Mouse (Mus musculus) c-Kit-positive CD71-positive TER-119-negative erythroid progenitor cells, embryonic 14.5 days (primary cell): ENCODE measurements around the gene Pramel5.
"Not testable (repeated sequence)": the region's sequence is repeated elsewhere in the genome, so short reads cannot be mapped to it uniquely, and the experiment has no call there.

Experiments used
- DNase-seq: peaks from one replicate; pipeline ENCODE4 v3.0.0-alpha.2; 2013; ENCODE audit warnings: low read depth

Pramel5 gene

DNA sequence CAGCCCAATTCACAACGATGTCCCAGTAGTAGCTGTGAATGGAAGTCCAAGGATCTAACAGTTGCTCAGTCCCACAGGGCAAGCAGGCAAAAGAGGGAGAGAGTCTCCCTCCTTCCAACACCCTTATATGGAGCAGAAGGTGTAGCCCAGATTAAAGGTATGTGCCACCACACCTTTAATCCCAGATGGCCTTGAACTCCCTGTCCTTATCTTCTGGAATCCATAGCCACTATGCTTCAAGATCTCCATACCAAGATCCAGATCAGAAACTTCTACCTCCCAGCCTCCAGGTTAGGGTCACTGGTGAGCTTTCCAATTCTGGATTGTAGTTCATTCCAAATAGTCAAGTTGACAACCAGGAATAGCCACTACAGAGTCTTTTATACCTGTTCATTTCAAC lies at the start of gene Pramel5:
Pramel5 (minus strand) TSS at position 101 of the 400 bp plus-strand sequence.
- DNase-seq, result not testable (repeated sequence)

DNA sequence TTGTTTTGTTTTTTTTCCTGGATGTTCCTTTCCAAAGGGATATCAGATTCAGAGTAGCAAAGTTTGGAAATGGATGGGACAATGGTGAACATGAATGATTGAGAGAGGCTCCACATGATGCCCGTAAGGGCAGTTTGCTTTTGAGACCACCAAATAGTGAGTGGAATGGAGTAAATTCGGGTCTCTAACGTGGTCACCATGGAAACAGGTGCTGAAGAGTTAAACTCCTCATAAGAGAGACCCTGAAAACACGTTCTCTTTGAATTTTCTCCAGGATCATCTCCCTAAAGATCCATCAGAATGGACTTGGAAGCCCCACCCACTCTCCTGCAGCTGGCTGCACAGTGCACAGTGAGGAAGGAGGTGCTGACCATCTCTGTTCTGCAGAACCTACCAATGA lies 49.7 kb upstream of the Pramel5 start, which contains the start of gene Gm13128:
Gm13128 (plus strand) TSS at position 301 of the 400 bp plus-strand sequence.
- not testable (repeated sequence) for DNase-seq

DNA sequence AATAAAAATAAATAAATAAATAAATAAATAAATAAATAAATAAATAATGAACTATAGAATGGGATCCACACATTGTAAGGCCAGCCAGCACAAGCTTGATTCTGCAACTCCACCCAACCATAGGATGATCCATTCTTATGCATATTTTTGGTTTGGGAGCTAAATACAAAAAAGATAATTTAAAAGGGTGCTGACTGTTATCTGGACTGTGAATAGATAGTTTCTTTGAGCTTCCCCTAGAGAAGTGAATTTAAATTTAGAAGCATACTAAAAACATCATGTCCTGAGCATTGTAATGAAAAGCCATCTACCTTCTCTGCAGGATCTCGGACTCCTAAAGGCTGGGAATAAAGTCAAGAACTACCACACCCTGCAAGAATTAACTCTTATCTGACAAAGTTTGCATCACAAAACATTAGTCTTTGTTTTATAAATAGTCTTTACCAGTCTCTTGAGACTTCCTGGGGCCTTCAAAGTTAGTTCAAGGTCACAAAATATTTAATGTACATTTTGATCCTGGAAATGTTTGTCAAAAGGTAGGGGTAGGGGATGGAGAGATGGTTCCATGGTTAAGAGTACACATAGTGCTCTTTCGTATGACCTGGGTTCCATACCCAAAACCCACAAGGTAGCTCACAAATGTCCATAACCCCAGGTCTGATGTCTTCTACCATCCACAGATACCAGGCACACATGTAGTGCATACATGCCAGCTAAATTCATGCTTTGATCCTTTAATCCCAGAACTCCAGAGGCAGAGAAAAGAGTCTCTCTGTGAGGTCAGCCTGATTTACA lies 32.6 kb upstream of the Pramel5 start:
- not testable (repeated sequence) for DNase-seq

DNA sequence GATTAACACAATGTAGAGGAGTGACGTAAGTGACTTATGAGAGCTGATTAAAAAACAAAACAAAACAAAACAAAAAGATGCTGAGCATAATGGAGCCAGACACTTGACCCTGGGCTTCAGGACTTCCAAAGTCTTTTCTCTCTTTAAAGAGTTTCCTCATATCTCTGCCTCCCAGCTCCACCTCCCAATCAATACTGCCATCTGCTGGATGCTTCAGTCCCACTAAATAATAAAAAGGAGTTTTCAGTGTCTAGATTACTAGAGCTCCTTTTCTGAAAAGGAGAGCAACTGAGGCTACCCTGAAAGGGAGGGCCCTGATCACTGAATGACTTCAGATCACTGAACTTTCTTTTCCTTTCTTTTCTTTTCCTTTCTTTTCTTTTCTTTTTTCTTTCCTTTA lies 19.1 kb upstream of the Pramel5 start:
- DNase-seq, result not testable (repeated sequence)

DNA sequence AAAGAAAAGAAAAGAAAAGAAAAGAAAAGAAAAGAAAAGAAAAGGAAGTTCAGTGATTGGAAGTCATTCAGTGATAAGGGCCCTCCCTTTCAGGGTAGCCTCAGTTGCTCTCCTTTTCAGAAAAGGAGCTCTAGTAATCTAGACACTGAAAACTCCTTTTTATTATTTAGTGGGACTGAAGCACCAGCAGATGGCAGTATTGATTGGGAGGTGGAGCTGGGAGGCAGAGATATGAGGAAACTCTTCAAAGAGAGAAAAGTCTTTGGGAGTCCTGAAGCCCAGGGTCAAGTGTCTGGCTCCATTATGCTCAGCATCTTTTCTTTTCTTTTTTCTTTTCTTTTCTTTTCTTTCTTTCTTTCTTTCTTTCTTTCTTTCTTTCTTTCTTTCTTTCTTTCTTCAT lies 25.5 kb downstream of the Pramel5 start:
- DNase-seq, result not testable (repeated sequence)
